Mouse (Mus musculus): ENCODE data around the gene Col27a1. TPM values are rescaled to one million over a fixed set of nuclear protein-coding genes. Genes with fewer than 3 reads are reported as not detected.

Col27a1 gene
- polyA plus RNA-seq, 1 experiment: 1.4 TPM

GRCm38 (mm10) chr4:63276571-63276970 is 62.8 kb downstream of the Col27a1 start:
- no peaks in the 10 kb centered on the region for H3K36me3 ChIP-seq (ENCODE audit: control insufficient read depth, insufficient read depth, low read length, poor library complexity, severe bottlenecking)
- H3K4me3 ChIP-seq (ENCODE audit: low read depth, low read length): no peak overlapping the region
- H3K9ac ChIP-seq (ENCODE audit: low read depth, poor library complexity, severe bottlenecking): no peak overlapping the region
- no peaks in the 10 kb centered on the region for H3K9me3 ChIP-seq (replicated peaks; ENCODE audit: control insufficient read depth, insufficient read depth, low read length, poor library complexity, severe bottlenecking)
- H3K27me3 ChIP-seq (ENCODE audit: control insufficient read depth, insufficient read depth, low read length, poor library complexity, severe bottlenecking): no peaks in the 10 kb centered on the region
- H3K4me1 ChIP-seq (ENCODE audit: control insufficient read depth, insufficient read depth, low read length): no peaks in the 10 kb centered on the region
- TF ChIP-seq POLR2A (IDR thresholded peaks at IDR 0.05; ENCODE audit: insufficient read depth, low read length) (no peak), CTCF (IDR thresholded peaks at IDR 0.05; ENCODE audit: low read depth, low read length) (no peak), EP300 (IDR thresholded peaks at IDR 0.05; ENCODE audit: insufficient read depth, low read depth, low read length) (no peak)
- H3K27ac ChIP-seq (ENCODE audit: insufficient read depth, low read length): no peak overlapping the region

- no peaks in the 10 kb centered on the region for H3K27me3 ChIP-seq (ENCODE audit: control insufficient read depth, insufficient read depth, low read length, poor library complexity, severe bottlenecking)
- H3K36me3 ChIP-seq (ENCODE audit: control insufficient read depth, insufficient read depth, low read length, poor library complexity, severe bottlenecking): no peaks in the 10 kb centered on the region
- no peaks in the 10 kb centered on the region for H3K9me3 ChIP-seq (replicated peaks; ENCODE audit: control insufficient read depth, insufficient read depth, low read length, poor library complexity, severe bottlenecking)
- H3K9ac ChIP-seq (ENCODE audit: low read depth, poor library complexity, severe bottlenecking): no peak overlapping the region
- TF ChIP-seq EP300 (IDR thresholded peaks at IDR 0.05; ENCODE audit: insufficient read depth, low read depth, low read length): no peak
- no peak for TF ChIP-seq POLR2A (IDR thresholded peaks at IDR 0.05; ENCODE audit: insufficient read depth, low read length)
- TF ChIP-seq CTCF (IDR thresholded peaks at IDR 0.05; ENCODE audit: low read depth, low read length): no peak
- H3K4me3 ChIP-seq (ENCODE audit: low read depth, low read length): no peak overlapping the region
- H3K4me1 ChIP-seq (ENCODE audit: control insufficient read depth, insufficient read depth, low read length): no peaks in the 10 kb centered on the region
- H3K27ac ChIP-seq (ENCODE audit: insufficient read depth, low read length): no peak overlapping the region
These were observed 65.0 kb downstream of the Col27a1 start for GRCm38 (mm10) chr4:63278821-63279220.

GRCm38 (mm10) chr4:63281694-63282093 is 67.9 kb downstream of the Col27a1 start:
- Histone ChIP-seq H3K9me3 (replicated peaks; ENCODE audit: control insufficient read depth, insufficient read depth, low read length, poor library complexity, severe bottlenecking) (no peaks in the 10 kb centered on the region), H3K4me3 (ENCODE audit: low read depth, low read length) (no peak overlapping the region), H3K27me3 (ENCODE audit: control insufficient read depth, insufficient read depth, low read length, poor library complexity, severe bottlenecking) (no peaks in the 10 kb centered on the region), H3K27ac (ENCODE audit: insufficient read depth, low read length) (no peak overlapping the region), H3K4me1 (ENCODE audit: control insufficient read depth, insufficient read depth, low read length) (no peaks in the 10 kb centered on the region), H3K9ac (ENCODE audit: low read depth, poor library complexity, severe bottlenecking) (no peak overlapping the region), H3K36me3 (ENCODE audit: control insufficient read depth, insufficient read depth, low read length, poor library complexity, severe bottlenecking) (no peaks in the 10 kb centered on the region)
- no peak for TF ChIP-seq EP300 (IDR thresholded peaks at IDR 0.05; ENCODE audit: insufficient read depth, low read depth, low read length)
- no peak for TF ChIP-seq CTCF (IDR thresholded peaks at IDR 0.05; ENCODE audit: low read depth, low read length)
- no peak for TF ChIP-seq POLR2A (IDR thresholded peaks at IDR 0.05; ENCODE audit: insufficient read depth, low read length)

- no peak overlapping the region for H3K4me3 ChIP-seq (ENCODE audit: low read depth, low read length)
- no peak for TF ChIP-seq POLR2A (IDR thresholded peaks at IDR 0.05; ENCODE audit: insufficient read depth, low read length)
- no peak for TF ChIP-seq CTCF (IDR thresholded peaks at IDR 0.05; ENCODE audit: low read depth, low read length)
- no peak for TF ChIP-seq EP300 (IDR thresholded peaks at IDR 0.05; ENCODE audit: insufficient read depth, low read depth, low read length)
- no peak overlapping the region for H3K27ac ChIP-seq (ENCODE audit: insufficient read depth, low read length)
- no peaks in the 10 kb centered on the region for H3K36me3 ChIP-seq (ENCODE audit: control insufficient read depth, insufficient read depth, low read length, poor library complexity, severe bottlenecking)
- no peaks in the 10 kb centered on the region for H3K27me3 ChIP-seq (ENCODE audit: control insufficient read depth, insufficient read depth, low read length, poor library complexity, severe bottlenecking)
- no peaks in the 10 kb centered on the region for H3K4me1 ChIP-seq (ENCODE audit: control insufficient read depth, insufficient read depth, low read length)
- H3K9ac ChIP-seq (ENCODE audit: low read depth, poor library complexity, severe bottlenecking): no peak overlapping the region
- H3K9me3 ChIP-seq (replicated peaks; ENCODE audit: control insufficient read depth, insufficient read depth, low read length, poor library complexity, severe bottlenecking): no peaks in the 10 kb centered on the region
These were observed 69.5 kb downstream of the Col27a1 start for GRCm38 (mm10) chr4:63283319-63283718.

GRCm38 (mm10) chr4:63286034-63286433 is 72.2 kb downstream of the Col27a1 start:
- H3K9me3 ChIP-seq (replicated peaks; ENCODE audit: control insufficient read depth, insufficient read depth, low read length, poor library complexity, severe bottlenecking): no peaks in the 10 kb centered on the region
- no peaks in the 10 kb centered on the region for H3K27me3 ChIP-seq (ENCODE audit: control insufficient read depth, insufficient read depth, low read length, poor library complexity, severe bottlenecking)
- H3K4me1 ChIP-seq (ENCODE audit: control insufficient read depth, insufficient read depth, low read length): no peaks in the 10 kb centered on the region
- no peaks in the 10 kb centered on the region for H3K36me3 ChIP-seq (ENCODE audit: control insufficient read depth, insufficient read depth, low read length, poor library complexity, severe bottlenecking)
- H3K4me3 ChIP-seq (ENCODE audit: low read depth, low read length): no peak overlapping the region
- no peak overlapping the region for H3K27ac ChIP-seq (ENCODE audit: insufficient read depth, low read length)
- no peak for TF ChIP-seq EP300 (IDR thresholded peaks at IDR 0.05; ENCODE audit: insufficient read depth, low read depth, low read length)
- no peak overlapping the region for H3K9ac ChIP-seq (ENCODE audit: low read depth, poor library complexity, severe bottlenecking)

GRCm38 (mm10) chr4:63288497-63288896 is 74.7 kb downstream of the Col27a1 start:
- Histone ChIP-seq H3K9ac (ENCODE audit: low read depth, poor library complexity, severe bottlenecking) (no peak overlapping the region), H3K9me3 (replicated peaks; ENCODE audit: control insufficient read depth, insufficient read depth, low read length, poor library complexity, severe bottlenecking) (no peaks in the 10 kb centered on the region), H3K27ac (ENCODE audit: insufficient read depth, low read length) (no peak overlapping the region), H3K4me3 (ENCODE audit: low read depth, low read length) (no peak overlapping the region), H3K36me3 (ENCODE audit: control insufficient read depth, insufficient read depth, low read length, poor library complexity, severe bottlenecking) (no peaks in the 10 kb centered on the region), H3K27me3 (ENCODE audit: control insufficient read depth, insufficient read depth, low read length, poor library complexity, severe bottlenecking) (no peaks in the 10 kb centered on the region), H3K4me1 (ENCODE audit: control insufficient read depth, insufficient read depth, low read length) (no peaks in the 10 kb centered on the region)
- TF ChIP-seq CTCF (IDR thresholded peaks at IDR 0.05; ENCODE audit: low read depth, low read length) (no peak), POLR2A (IDR thresholded peaks at IDR 0.05; ENCODE audit: insufficient read depth, low read length) (no peak), EP300 (IDR thresholded peaks at IDR 0.05; ENCODE audit: insufficient read depth, low read depth, low read length) (no peak)

Measured in ES-Bruce4 (cell line).